Mouse (Mus musculus): ENCODE results near the gene Polr2i. TPM values are rescaled to one million over a fixed set of nuclear protein-coding genes. Genes with fewer than 3 reads are reported as not detected.
A peak's percentile ranks its signal among the peaks of the same experiment; 100 is the strongest.

The Polr2i gene
- total RNA-seq, 1 experiment = 209 TPM

GRCm38 (mm10) chr7:30221433-30221832, 10.3 kb upstream of the Polr2i start:
- TF ChIP-seq HCFC1 (IDR thresholded peaks at IDR 0.05; ENCODE audit: borderline replicate concordance, insufficient read depth, low read length) = no peak
- no peak for TF ChIP-seq ZNF384 (IDR thresholded peaks at IDR 0.05; ENCODE audit: low read depth, low read length)
- TF ChIP-seq ZC3H11A (IDR thresholded peaks at IDR 0.05; ENCODE audit: borderline replicate concordance, low read depth, low read length) = no peak
- TF ChIP-seq MAFK (IDR thresholded peaks at IDR 0.05; ENCODE audit: insufficient read depth, low read depth, low read length) = no peak
- TF ChIP-seq CHD2 (IDR thresholded peaks at IDR 0.05; ENCODE audit: low read depth, low read length) = no peak
- Histone ChIP-seq H3K36me3 (ENCODE audit: control insufficient read depth, insufficient read depth, low read length, poor library complexity, severe bottlenecking) (peaks cover 17% of the 10 kb centered on the region), H3K9ac (ENCODE audit: insufficient read depth, low read depth, low read length, poor library complexity, severe bottlenecking) (no peak overlapping the region), H3K4me3 (ENCODE audit: insufficient read depth in 1 of 2, low read depth in 1 of 2, low read length in 2 of 2, poor library complexity in 1 of 2, severe bottlenecking in 1 of 2) (no peak overlapping the region), H3K9me3 (ENCODE audit: control insufficient read depth, insufficient read depth, low read depth, low read length) (no peaks in the 10 kb centered on the region), H3K4me1 (ENCODE audit: control insufficient read depth in 2 of 2, insufficient read depth in 2 of 2, low read length in 2 of 2, poor library complexity in 1 of 2) (peaks cover 0 to 10% of the 10 kb centered on the region in 2 experiments; a peak in 1 of 4 replicates), H3K27ac (ENCODE audit: insufficient read depth, low read depth, low read length, poor library complexity, severe bottlenecking) (no peak overlapping the region)
- in situ Hi-C loops (cut with MboI; ENCODE audit: low sequenced_read_pairs in 2 of 2, unreplicated experiment in 2 of 2) = no loop called here
- DNase-seq (ENCODE audit: low read depth, low spot score) = no peak

- no peak for DNase-seq (ENCODE audit: low read depth, low spot score)
- peaks cover 0 to 8% of the 10 kb centered on the region in 2 experiments; a peak in 1 of 4 replicates for H3K4me1 ChIP-seq (ENCODE audit: control insufficient read depth in 2 of 2, insufficient read depth in 2 of 2, low read length in 2 of 2, poor library complexity in 1 of 2)
- no peaks in the 10 kb centered on the region for H3K9me3 ChIP-seq (ENCODE audit: control insufficient read depth, insufficient read depth, low read depth, low read length)
- no peak for TF ChIP-seq ZNF384 (IDR thresholded peaks at IDR 0.05; ENCODE audit: low read depth, low read length)
- no peak for TF ChIP-seq CHD2 (IDR thresholded peaks at IDR 0.05; ENCODE audit: low read depth, low read length)
- TF ChIP-seq HCFC1 (IDR thresholded peaks at IDR 0.05; ENCODE audit: borderline replicate concordance, insufficient read depth, low read length) = no peak
- no peak for TF ChIP-seq ZC3H11A (IDR thresholded peaks at IDR 0.05; ENCODE audit: borderline replicate concordance, low read depth, low read length)
- no peak for TF ChIP-seq MAFK (IDR thresholded peaks at IDR 0.05; ENCODE audit: insufficient read depth, low read depth, low read length)
- no peak overlapping the region for H3K27ac ChIP-seq (ENCODE audit: insufficient read depth, low read depth, low read length, poor library complexity, severe bottlenecking)
- H3K4me3 ChIP-seq (ENCODE audit: insufficient read depth in 1 of 2, low read depth in 1 of 2, low read length in 2 of 2, poor library complexity in 1 of 2, severe bottlenecking in 1 of 2) = no peak overlapping the region
- no peak overlapping the region for H3K9ac ChIP-seq (ENCODE audit: insufficient read depth, low read depth, low read length, poor library complexity, severe bottlenecking)
- peaks cover 21% of the 10 kb centered on the region for H3K36me3 ChIP-seq (ENCODE audit: control insufficient read depth, insufficient read depth, low read length, poor library complexity, severe bottlenecking)
- in situ Hi-C loops (cut with MboI; ENCODE audit: low sequenced_read_pairs in 2 of 2, unreplicated experiment in 2 of 2) = no loop called here
These were observed 9.5 kb upstream of the Polr2i start for GRCm38 (mm10) chr7:30222205-30222604.

GRCm38 (mm10) chr7:30224206-30224605, 7.5 kb upstream of the Polr2i start:
- TF ChIP-seq ZNF384 (IDR thresholded peaks at IDR 0.05; ENCODE audit: low read depth, low read length) = no peak
- no peak for TF ChIP-seq CHD2 (IDR thresholded peaks at IDR 0.05; ENCODE audit: low read depth, low read length)
- no peak for TF ChIP-seq ZC3H11A (IDR thresholded peaks at IDR 0.05; ENCODE audit: borderline replicate concordance, low read depth, low read length)
- TF ChIP-seq HCFC1 (IDR thresholded peaks at IDR 0.05; ENCODE audit: borderline replicate concordance, insufficient read depth, low read length) = no peak
- no peak for TF ChIP-seq MAFK (IDR thresholded peaks at IDR 0.05; ENCODE audit: insufficient read depth, low read depth, low read length)
- Histone ChIP-seq H3K27ac (ENCODE audit: insufficient read depth, low read depth, low read length, poor library complexity, severe bottlenecking) (no peak overlapping the region), H3K36me3 (ENCODE audit: control insufficient read depth, insufficient read depth, low read length, poor library complexity, severe bottlenecking) (peaks cover 22% of the 10 kb centered on the region), H3K9ac (ENCODE audit: insufficient read depth, low read depth, low read length, poor library complexity, severe bottlenecking) (no peak overlapping the region), H3K4me3 (ENCODE audit: insufficient read depth in 1 of 2, low read depth in 1 of 2, low read length in 2 of 2, poor library complexity in 1 of 2, severe bottlenecking in 1 of 2) (no peak overlapping the region), H3K4me1 (ENCODE audit: control insufficient read depth in 2 of 2, insufficient read depth in 2 of 2, low read length in 2 of 2, poor library complexity in 1 of 2) (peaks cover 0 to 4% of the 10 kb centered on the region in 2 experiments; a peak in 1 of 4 replicates), H3K9me3 (ENCODE audit: control insufficient read depth, insufficient read depth, low read depth, low read length) (no peaks in the 10 kb centered on the region)
- in situ Hi-C loops (cut with MboI; ENCODE audit: low sequenced_read_pairs in 2 of 2, unreplicated experiment in 2 of 2) = no loop called here
- no peak for DNase-seq (ENCODE audit: low read depth, low spot score)

GRCm38 (mm10) chr7:30231328-30231668, 450 bp upstream of the Polr2i start:
- TF ChIP-seq HCFC1 (IDR thresholded peaks at IDR 0.05; ENCODE audit: borderline replicate concordance, insufficient read depth, low read length) (no peak), CHD2 (IDR thresholded peaks at IDR 0.05; ENCODE audit: low read depth, low read length) (no peak), ZNF384 (IDR thresholded peaks at IDR 0.05; ENCODE audit: low read depth, low read length) (no peak), ZC3H11A (IDR thresholded peaks at IDR 0.05; ENCODE audit: borderline replicate concordance, low read depth, low read length) (no peak), MAFK (IDR thresholded peaks at IDR 0.05; ENCODE audit: insufficient read depth, low read depth, low read length) (no peak)
- Histone ChIP-seq H3K9ac (ENCODE audit: insufficient read depth, low read depth, low read length, poor library complexity, severe bottlenecking) (peak overlapping the region; percentile 74), H3K4me3 (ENCODE audit: insufficient read depth in 1 of 2, low read depth in 1 of 2, low read length in 2 of 2, poor library complexity in 1 of 2, severe bottlenecking in 1 of 2) (peak overlapping the region; percentile 81 to 89), H3K9me3 (ENCODE audit: control insufficient read depth, insufficient read depth, low read depth, low read length) (no peaks in the 10 kb centered on the region), H3K36me3 (ENCODE audit: control insufficient read depth, insufficient read depth, low read length, poor library complexity, severe bottlenecking) (peaks cover 18% of the 10 kb centered on the region), H3K27ac (ENCODE audit: insufficient read depth, low read depth, low read length, poor library complexity, severe bottlenecking) (no peak overlapping the region), H3K4me1 (ENCODE audit: control insufficient read depth in 2 of 2, insufficient read depth in 2 of 2, low read length in 2 of 2, poor library complexity in 1 of 2) (peaks cover 0 to 8% of the 10 kb centered on the region in 2 experiments; a peak in 1 of 4 replicates)
- in situ Hi-C loops (cut with MboI; ENCODE audit: low sequenced_read_pairs in 2 of 2, unreplicated experiment in 2 of 2) = no loop called here
- DNase-seq (ENCODE audit: low read depth, low spot score) = no peak

Data from ES-E14 (cell line).